Mouse (Mus musculus): ENCODE measurements at regions not wholly inside any gene's neighbourhood (a gene's known extent, or its start where the extent isn't known, plus 50 kb on each side); places are given as distances from the start of the nearest gene placed in this dataset.

GRCm38 (mm10) chr10:98786089-98786488 is 128.1 kb upstream of the Atp2b1 start:
- in situ Hi-C loops (cut with MboI; ENCODE audit: low sequenced_read_pairs in 2 of 2, unreplicated experiment in 2 of 2): no loop called here
- no peak for TF ChIP-seq CHD2 (IDR thresholded peaks at IDR 0.05; ENCODE audit: low read depth, low read length)

GRCm38 (mm10) chr10:98789763-98790162 is 124.4 kb upstream of the Atp2b1 start:
- in situ Hi-C loops (cut with MboI; ENCODE audit: low sequenced_read_pairs in 2 of 2, unreplicated experiment in 2 of 2): no loop called here
- no peaks in the 10 kb centered on the region for H3K36me3 ChIP-seq (ENCODE audit: control insufficient read depth, insufficient read depth, low read length, poor library complexity, severe bottlenecking)
- no peak overlapping the region for H3K9ac ChIP-seq (ENCODE audit: insufficient read depth, low read depth, low read length, poor library complexity, severe bottlenecking)
- H3K27ac ChIP-seq (ENCODE audit: insufficient read depth, low read depth, low read length, poor library complexity, severe bottlenecking): no peak overlapping the region
- no peak for TF ChIP-seq ZNF384 (IDR thresholded peaks at IDR 0.05; ENCODE audit: low read depth, low read length)
- no peak for TF ChIP-seq CHD2 (IDR thresholded peaks at IDR 0.05; ENCODE audit: low read depth, low read length)
- TF ChIP-seq MAFK (IDR thresholded peaks at IDR 0.05; ENCODE audit: insufficient read depth, low read depth, low read length): no peak
- no peak for TF ChIP-seq ZC3H11A (IDR thresholded peaks at IDR 0.05; ENCODE audit: borderline replicate concordance, low read depth, low read length)
- no peak for TF ChIP-seq HCFC1 (IDR thresholded peaks at IDR 0.05; ENCODE audit: borderline replicate concordance, insufficient read depth, low read length)
- H3K4me1 ChIP-seq (ENCODE audit: control insufficient read depth in 2 of 2, insufficient read depth in 2 of 2, low read length in 2 of 2, poor library complexity in 1 of 2): no peaks in the 10 kb centered on the region
- no peak for DNase-seq (ENCODE audit: low read depth, low spot score)
- no peaks in the 10 kb centered on the region for H3K9me3 ChIP-seq (ENCODE audit: control insufficient read depth, insufficient read depth, low read depth, low read length)
- H3K4me3 ChIP-seq (ENCODE audit: insufficient read depth in 1 of 2, low read depth in 1 of 2, low read length in 2 of 2, poor library complexity in 1 of 2, severe bottlenecking in 1 of 2): no peak overlapping the region

More at GRCm38 (mm10) chr10:98786089-98786488, 128.1 kb upstream of the Atp2b1 start:
- Histone ChIP-seq H3K4me1 (ENCODE audit: control insufficient read depth in 2 of 2, insufficient read depth in 2 of 2, low read length in 2 of 2, poor library complexity in 1 of 2) (no peaks in the 10 kb centered on the region), H3K9ac (ENCODE audit: insufficient read depth, low read depth, low read length, poor library complexity, severe bottlenecking) (no peak overlapping the region), H3K27ac (ENCODE audit: insufficient read depth, low read depth, low read length, poor library complexity, severe bottlenecking) (no peak overlapping the region), H3K36me3 (ENCODE audit: control insufficient read depth, insufficient read depth, low read length, poor library complexity, severe bottlenecking) (no peaks in the 10 kb centered on the region), H3K4me3 (ENCODE audit: insufficient read depth in 1 of 2, low read depth in 1 of 2, low read length in 2 of 2, poor library complexity in 1 of 2, severe bottlenecking in 1 of 2) (no peak overlapping the region), H3K9me3 (ENCODE audit: control insufficient read depth, insufficient read depth, low read depth, low read length) (no peaks in the 10 kb centered on the region)
- no peak for DNase-seq (ENCODE audit: low read depth, low spot score)

GRCm38 (mm10) chr10:98790456-98790855 is 123.8 kb upstream of the Atp2b1 start:
- in situ Hi-C loops (cut with MboI; ENCODE audit: low sequenced_read_pairs in 2 of 2, unreplicated experiment in 2 of 2): no loop called here
- H3K4me1 ChIP-seq (ENCODE audit: control insufficient read depth in 2 of 2, insufficient read depth in 2 of 2, low read length in 2 of 2, poor library complexity in 1 of 2): no peaks in the 10 kb centered on the region
- no peak overlapping the region for H3K9ac ChIP-seq (ENCODE audit: insufficient read depth, low read depth, low read length, poor library complexity, severe bottlenecking)
- DNase-seq (ENCODE audit: low read depth, low spot score): no peak
- no peak for TF ChIP-seq MAFK (IDR thresholded peaks at IDR 0.05; ENCODE audit: insufficient read depth, low read depth, low read length)
- TF ChIP-seq CHD2 (IDR thresholded peaks at IDR 0.05; ENCODE audit: low read depth, low read length): no peak
- no peak for TF ChIP-seq ZNF384 (IDR thresholded peaks at IDR 0.05; ENCODE audit: low read depth, low read length)
- no peak for TF ChIP-seq ZC3H11A (IDR thresholded peaks at IDR 0.05; ENCODE audit: borderline replicate concordance, low read depth, low read length)
- no peak for TF ChIP-seq HCFC1 (IDR thresholded peaks at IDR 0.05; ENCODE audit: borderline replicate concordance, insufficient read depth, low read length)
- H3K9me3 ChIP-seq (ENCODE audit: control insufficient read depth, insufficient read depth, low read depth, low read length): no peaks in the 10 kb centered on the region
- H3K36me3 ChIP-seq (ENCODE audit: control insufficient read depth, insufficient read depth, low read length, poor library complexity, severe bottlenecking): no peaks in the 10 kb centered on the region
- H3K4me3 ChIP-seq (ENCODE audit: insufficient read depth in 1 of 2, low read depth in 1 of 2, low read length in 2 of 2, poor library complexity in 1 of 2, severe bottlenecking in 1 of 2): no peak overlapping the region
- no peak overlapping the region for H3K27ac ChIP-seq (ENCODE audit: insufficient read depth, low read depth, low read length, poor library complexity, severe bottlenecking)

- Histone ChIP-seq H3K9ac (ENCODE audit: insufficient read depth, low read depth, low read length, poor library complexity, severe bottlenecking) (no peak overlapping the region), H3K36me3 (ENCODE audit: control insufficient read depth, insufficient read depth, low read length, poor library complexity, severe bottlenecking) (no peaks in the 10 kb centered on the region), H3K9me3 (ENCODE audit: control insufficient read depth, insufficient read depth, low read depth, low read length) (no peaks in the 10 kb centered on the region), H3K4me3 (ENCODE audit: insufficient read depth in 1 of 2, low read depth in 1 of 2, low read length in 2 of 2, poor library complexity in 1 of 2, severe bottlenecking in 1 of 2) (no peak overlapping the region), H3K4me1 (ENCODE audit: control insufficient read depth in 2 of 2, insufficient read depth in 2 of 2, low read length in 2 of 2, poor library complexity in 1 of 2) (no peaks in the 10 kb centered on the region), H3K27ac (ENCODE audit: insufficient read depth, low read depth, low read length, poor library complexity, severe bottlenecking) (no peak overlapping the region)
- in situ Hi-C loops (cut with MboI; ENCODE audit: low sequenced_read_pairs in 2 of 2, unreplicated experiment in 2 of 2): no loop called here
- TF ChIP-seq ZC3H11A (IDR thresholded peaks at IDR 0.05; ENCODE audit: borderline replicate concordance, low read depth, low read length) (no peak), ZNF384 (IDR thresholded peaks at IDR 0.05; ENCODE audit: low read depth, low read length) (no peak), MAFK (IDR thresholded peaks at IDR 0.05; ENCODE audit: insufficient read depth, low read depth, low read length) (no peak), CHD2 (IDR thresholded peaks at IDR 0.05; ENCODE audit: low read depth, low read length) (no peak)
- DNase-seq (ENCODE audit: low read depth, low spot score): no peak
These were observed 122.0 kb upstream of the Atp2b1 start for GRCm38 (mm10) chr10:98792019-98792741.
